ENCODE assay signal across 8 mouse cellular contexts in the genomic region with DNA sequence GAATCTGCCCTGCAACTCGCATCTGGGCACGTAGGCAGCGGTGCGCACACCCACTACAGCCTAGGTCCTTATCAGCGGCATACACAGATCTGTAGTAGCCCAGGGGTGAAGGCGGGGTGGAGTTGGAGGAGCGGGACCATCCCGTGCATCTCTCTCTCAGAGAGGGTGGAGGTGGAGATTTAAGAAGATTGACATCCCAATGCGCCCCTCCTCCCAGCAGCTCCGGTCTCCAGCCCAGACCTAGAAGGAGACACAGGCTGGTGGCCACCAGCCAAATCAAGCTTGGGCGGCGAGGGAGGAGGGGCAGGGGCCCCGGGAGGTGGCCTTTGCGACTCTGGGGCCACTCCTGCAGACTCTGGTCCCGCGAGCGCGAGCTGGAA. TPM values are rescaled to one million over a fixed set of nuclear protein-coding genes. Genes with fewer than 3 reads are reported as not detected.
A peak's percentile ranks its signal among the peaks of the same experiment; 100 is the strongest.
DNase-seq lines count a peak whose midpoint lies in the region; ATAC-seq lines count a peak whose summit lies in the region.

A gene (plus strand): TSS at position 274 of the 380 bp plus-strand sequence.

- intact Hi-C loops in heart, postnatal 36 days (cut with DNase I), result no loop called here
- intact Hi-C loops in heart, postnatal 14 days (cut with DNase I), result no loop called here
- intact Hi-C loops in left cerebral cortex, postnatal 36 days (cut with DNase I), result no loop called here

- H3K9me3 ChIP-seq in heart, embryonic 12.5 days (replicated peaks), result 0 out of 2 replicates have a peak, but pooled peaks cover 5% of the 10 kb centered on the region
- no peaks in the 10 kb centered on the region for H3K9me3 ChIP-seq in embryonic facial prominence, embryonic 10.5 days
- H3K9me3 ChIP-seq in midbrain, embryonic 16.5 days (replicated peaks; ENCODE audit: control insufficient read depth, low read length, poor library complexity, severe bottlenecking), result no peaks in the 10 kb centered on the region

- H3K36me3 ChIP-seq in heart, embryonic 12.5 days, result no peaks in the 10 kb centered on the region
- H3K36me3 ChIP-seq in embryonic facial prominence, embryonic 10.5 days (replicated peaks), result no peaks in the 10 kb centered on the region
- H3K36me3 ChIP-seq in midbrain, embryonic 16.5 days (ENCODE audit: control insufficient read depth, insufficient read depth, low read length), result no peaks in the 10 kb centered on the region

- H3K27ac ChIP-seq in heart, embryonic 12.5 days (ENCODE audit: poor library complexity, severe bottlenecking), result peak within 1 kb of the TSS; percentile 53
- H3K27ac ChIP-seq in embryonic facial prominence, embryonic 10.5 days (replicated peaks), result peak within 1 kb of the TSS; percentile 77
- peak within 1 kb of the TSS; percentile 75 for H3K27ac ChIP-seq in midbrain, embryonic 16.5 days (ENCODE audit: low read length)

- H3K4me2 ChIP-seq in heart, embryonic 12.5 days, result peak within 1 kb of the TSS; percentile 99
- H3K4me2 ChIP-seq in midbrain, embryonic 16.5 days (ENCODE audit: low read length), result peak within 1 kb of the TSS; percentile 83

- WGBS in heart, embryonic 12.5 days, result 2% methylated on average over 18 of the region's 18 CpGs
- 3% methylated on average over 18 of the region's 18 CpGs for WGBS in embryonic facial prominence, embryonic 10.5 days
- WGBS in midbrain, embryonic 16.5 days, result 1% methylated on average over 18 of the region's 18 CpGs

- no peak for DNase-seq in heart, postnatal 36 days
- DNase-seq in ZHBTc4 (ENCODE audit: low read depth, low spot score), result peak; percentile 91
- peak; percentile 65 for DNase-seq in embryonic facial prominence, embryonic 10.5 days (ENCODE audit: low spot score)
- DNase-seq in heart, postnatal 14 days, result peak; percentile 11 to 13
- DNase-seq in left cerebral cortex, postnatal 36 days (ENCODE audit: low spot score in 2 of 2), result peak; percentile 28 to 44
- DNase-seq in urinary bladder, postnatal 25 days (ENCODE audit: low spot score), result no peak

- H3K27me3 ChIP-seq in heart, embryonic 12.5 days (replicated peaks), result peaks cover 58% of the 10 kb centered on the region
- H3K27me3 ChIP-seq in embryonic facial prominence, embryonic 10.5 days (replicated peaks; ENCODE audit: low read depth, poor library complexity, severe bottlenecking), result peaks cover 52% of the 10 kb centered on the region
- H3K27me3 ChIP-seq in midbrain, embryonic 16.5 days (ENCODE audit: control insufficient read depth, insufficient read depth, low read depth, low read length), result no peaks in the 10 kb centered on the region

- peak within 1 kb of the TSS; percentile 63 for H3K4me3 ChIP-seq in heart, embryonic 12.5 days
- peak within 1 kb of the TSS; percentile 73 for H3K4me3 ChIP-seq in embryonic facial prominence, embryonic 10.5 days
- H3K4me3 ChIP-seq in midbrain, embryonic 16.5 days (ENCODE audit: low read depth, low read length), result peak within 1 kb of the TSS; percentile 68

- ATAC-seq in heart, embryonic 12.5 days (ENCODE audit: insufficient number of reproducible peaks, low FRiP score), result peak; percentile 93
- peak; percentile 85 for ATAC-seq in midbrain, embryonic 16.5 days

- H3K4me1 ChIP-seq in heart, embryonic 12.5 days (replicated peaks), result peaks cover 4% of the 10 kb centered on the region
- peaks cover 15% of the 10 kb centered on the region for H3K4me1 ChIP-seq in embryonic facial prominence, embryonic 10.5 days
- H3K4me1 ChIP-seq in midbrain, embryonic 16.5 days (ENCODE audit: control insufficient read depth, insufficient read depth, low read length), result peaks cover 11% of the 10 kb centered on the region

- H3K9ac ChIP-seq in heart, embryonic 12.5 days, result peak within 1 kb of the TSS; percentile 69
- peak within 1 kb of the TSS; percentile 83 for H3K9ac ChIP-seq in midbrain, embryonic 16.5 days (ENCODE audit: low read depth, low read length)

RNA-seq across cellular contexts. Expression of the gene that starts here (rescaled TPM):
- polyA plus RNA-seq in heart, embryonic 12.5 days (2016; fragmentation: Nextera tagmentation; extraction: Ambion mirVana), result 1.5 and 1.8 TPM in 2 replicates
- not detected for total RNA-seq in heart, postnatal 36 days (2021)
- 1.0 and 1.2 TPM in 2 replicates for polyA plus RNA-seq in embryonic facial prominence, embryonic 10.5 days (2016; fragmentation: Nextera tagmentation; extraction: Ambion mirVana)
- total RNA-seq in heart, postnatal 14 days (2021), result not detected
- total RNA-seq in left cerebral cortex, postnatal 36 days (2021), result 1 to 10 TPM; 7.9 to 9.4 TPM
- polyA plus RNA-seq in midbrain, embryonic 16.5 days (2015; fragmentation: Nextera tagmentation; extraction: Ambion mirVana), result 6.5 and 7.9 TPM in 2 replicates

Comparison
In these comparisons a context has a peak if more than half of its experiments do, and no peak if none do; other contexts are left out.
1. RNA of the gene that starts here (total RNA-seq): 7.9 to 9.4 TPM in left cerebral cortex, postnatal 36 days; not detected in heart, postnatal 36 days and not detected in heart, postnatal 14 days; every median in the first group is over 4 times any median in the second.
2. Peak in DNase-seq in heart, postnatal 14 days; RNA of the gene not detected or under 1 TPM.
3. DNase-seq: peak in ZHBTc4 (single experiment), embryonic facial prominence, embryonic 10.5 days (single experiment) and left cerebral cortex, postnatal 36 days (2 of 2); none in heart, postnatal 36 days (0 of 2) and urinary bladder, postnatal 25 days (single experiment).
4. Peak in every context shown above with its lines, with median percentiles within 50 percentile points of each other: H3K27ac ChIP-seq and H3K4me3 ChIP-seq.